ENCODE assay signal across 20 mouse cellular contexts in the genomic region with DNA sequence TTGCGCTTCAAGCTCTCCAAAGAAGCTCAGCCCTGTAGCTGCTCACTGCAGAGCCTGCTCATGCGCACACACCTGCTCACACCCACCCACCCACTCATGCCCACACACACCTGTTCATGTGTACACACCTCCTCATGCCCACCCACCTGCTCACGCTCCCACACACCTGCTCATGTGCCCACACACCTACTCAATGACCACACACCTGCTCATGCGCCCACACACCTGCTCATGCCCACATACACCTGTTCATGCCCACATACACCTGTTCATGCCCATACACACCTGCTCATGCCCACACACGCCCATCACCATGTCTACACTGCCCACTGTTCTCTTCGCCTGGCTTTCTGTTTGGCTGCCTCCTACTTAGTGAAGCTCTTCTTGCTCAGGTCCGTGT. TPM values are rescaled to one million over a fixed set of nuclear protein-coding genes. Genes with fewer than 3 reads are reported as not detected.
DNase-seq lines count a peak whose midpoint lies in the region; TF ChIP-seq lines count a peak whose summit lies in the region.
"Had no signal": no experiment of that assay in that cellular context is flagged by ENCODE, and none has a peak within 500 bp of the region (broad histone marks: within the 10 kb centered on the region; RNA-seq: fewer than 3 reads in every experiment).

No protein-coding gene starts in this region.

- H3K27ac ChIP-seq in testis, adult 2 months (ENCODE audit: control insufficient read depth, insufficient read depth, low read depth, low read length): no peak overlapping the region
- no peak overlapping the region for H3K27ac ChIP-seq in gastrocnemius, adult 2 months
- H3K27ac ChIP-seq: embryonic facial prominence, embryonic 10.5 days; embryonic facial prominence, embryonic 12.5 days; forebrain, embryonic 13.5 days; forebrain, embryonic 15.5 days had no signal

- DNase-seq in heart, adult 11 months: peak; percentile 76
- no peak for DNase-seq in heart, postnatal 36 days
- no peak for DNase-seq in testis, postnatal 14 days (ENCODE audit: low spot score)
- no peak for DNase-seq in gastrocnemius, adult 2 months
- DNase-seq: adrenal gland, adult 2 months; adrenal gland, postnatal 10 days; adrenal gland, postnatal 25 days; B cell, adult 2 months; cerebellum, adult 11 months; cerebellum, adult 18-20 months; cerebellum, adult 8-10 months; cerebellum, adult 9-11 months; cerebellum, postnatal 14 days; forebrain, postnatal 0 days had no signal

- no peaks in the 10 kb centered on the region for H3K27me3 ChIP-seq in testis, adult 2 months (ENCODE audit: control insufficient read depth, insufficient read depth, low read length)
- H3K27me3 ChIP-seq: CH12.LX; embryonic facial prominence, embryonic 12.5 days; forebrain, embryonic 13.5 days; forebrain, embryonic 15.5 days had no signal

- TF ChIP-seq POLR2A in testis, adult 2 months (IDR thresholded peaks at IDR 0.05; ENCODE audit: control insufficient read depth, low read depth, low read length): peak; percentile 9; the same call in 1 of the 2 replicates

- no peak overlapping the region for H3K4me3 ChIP-seq in testis, adult 2 months (ENCODE audit: control insufficient read depth, low read depth, low read length)
- no peak overlapping the region for H3K4me3 ChIP-seq in gastrocnemius, adult 2 months
- H3K4me3 ChIP-seq: embryonic facial prominence, embryonic 10.5 days; embryonic facial prominence, embryonic 12.5 days; forebrain, embryonic 13.5 days; forebrain, embryonic 15.5 days had no signal

- intact Hi-C loops in heart, postnatal 36 days (cut with DNase I): no loop called here
- intact Hi-C loops in gastrocnemius, adult 2 months (cut with DNase I): no loop called here

- H3K36me3 ChIP-seq in testis, adult 2 months (ENCODE audit: control insufficient read depth, insufficient read depth, low read length): no peaks in the 10 kb centered on the region
- H3K36me3 ChIP-seq: embryonic facial prominence, embryonic 10.5 days; embryonic facial prominence, embryonic 12.5 days; forebrain, embryonic 15.5 days had no signal

- H3K4me1 ChIP-seq in testis, adult 2 months (ENCODE audit: control insufficient read depth, insufficient read depth, low read length): no peaks in the 10 kb centered on the region
- H3K4me1 ChIP-seq: embryonic facial prominence, embryonic 10.5 days; embryonic facial prominence, embryonic 12.5 days; forebrain, embryonic 13.5 days; forebrain, embryonic 15.5 days had no signal

- TF ChIP-seq CTCF in testis, adult 2 months (IDR thresholded peaks at IDR 0.05; ENCODE audit: control insufficient read depth, insufficient read depth, insufficient replicate concordance, low read depth, low read length): no peak
- no peak for TF ChIP-seq CTCF in gastrocnemius, adult 2 months (IDR thresholded peaks at IDR 0.05)

RNA-seq across cellular contexts. Expression of gene Cmc1, which starts 56.5 kb away (rescaled TPM):
- total RNA-seq in heart, postnatal 36 days (2021): 10 to 100 TPM; 27.3 to 27.9 TPM
- 3.0 and 3.5 TPM in 2 replicates for polyA plus RNA-seq in testis, adult 2 months (2012; rRNA removed)
- 10 to 100 TPM; 20.0 to 25.0 TPM for total RNA-seq in gastrocnemius, adult 2 months (2021)
